Mouse (Mus musculus) hematopoietic stem cell, adult 5-6 weeks (primary cell): ENCODE results near the gene Cep41. TPM values are rescaled to one million over a fixed set of nuclear protein-coding genes. Genes with fewer than 3 reads are reported as not detected.

Source experiments
- ATAC-seq, 2 experiments: fragments of 125-278 bp in 1 of 2; replicated peaks in 1 of 2; 2 replicates each; pipeline ENCODE4 v1.8.0; 2016 to 2017; ENCODE audit warnings: inconsistent platforms in 2 of 2, mild to moderate bottlenecking in 2 of 2, moderate number of reproducible peaks in 2 of 2, low read depth in 1 of 2, moderate TSS enrichment in 1 of 2; ENCODE audit not compliant: low FRiP score in 2 of 2, poor library complexity in 2 of 2, severe bottlenecking in 2 of 2, insufficient read depth in 1 of 2, low TSS enrichment in 1 of 2
- total RNA-seq: library from RNA; stranded (forward); fragments of 172-1452, 232-1000 nt; gene quantifications from 2 replicates; pipeline ENCODE4 v1.2.3, GENCODE M21; 2017

The Cep41 gene
- total RNA-seq, 1 experiment from 2014 or later: 16.6 TPM

DNA sequence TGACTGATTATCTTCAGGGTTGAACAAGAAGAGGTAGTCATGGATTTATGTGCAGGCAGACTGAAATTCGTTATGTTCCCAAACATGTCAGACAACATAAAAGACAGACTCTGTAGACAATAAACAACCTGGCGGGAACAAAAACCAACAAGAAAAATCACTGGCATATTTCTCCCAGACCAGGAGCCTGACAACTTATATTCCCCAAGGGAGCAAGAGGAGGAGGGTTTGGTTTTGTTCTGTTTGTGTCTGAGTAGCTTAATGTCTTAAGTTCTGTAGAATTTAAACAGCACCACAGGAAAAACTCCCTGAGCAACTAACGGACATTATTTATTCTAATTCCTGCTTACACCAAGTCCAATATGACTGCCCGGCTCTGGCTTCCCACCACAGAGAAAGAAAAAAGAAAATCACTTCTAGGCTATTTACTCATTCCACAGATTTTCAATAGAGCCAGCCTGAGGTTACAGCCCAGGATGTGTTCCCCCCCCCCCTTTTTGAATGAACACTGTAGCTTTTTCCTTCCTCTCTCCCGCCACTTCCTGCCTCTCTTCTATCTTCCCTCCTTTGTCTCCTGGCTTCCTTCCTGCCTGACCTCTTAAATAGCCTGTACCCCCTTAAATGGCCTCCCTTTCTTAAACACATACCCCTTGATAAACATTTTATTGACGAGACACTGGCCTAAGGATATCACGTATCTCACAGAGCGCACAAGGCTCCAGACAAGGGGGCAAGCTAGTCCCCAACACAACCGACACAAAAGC lies 40.9 kb downstream of the Cep41 start:
- no peak for ATAC-seq

- ATAC-seq: no peak
These were observed 43.8 kb downstream of the Cep41 start for GRCm38 (mm10) chr6:30649651-30650296.

DNA sequence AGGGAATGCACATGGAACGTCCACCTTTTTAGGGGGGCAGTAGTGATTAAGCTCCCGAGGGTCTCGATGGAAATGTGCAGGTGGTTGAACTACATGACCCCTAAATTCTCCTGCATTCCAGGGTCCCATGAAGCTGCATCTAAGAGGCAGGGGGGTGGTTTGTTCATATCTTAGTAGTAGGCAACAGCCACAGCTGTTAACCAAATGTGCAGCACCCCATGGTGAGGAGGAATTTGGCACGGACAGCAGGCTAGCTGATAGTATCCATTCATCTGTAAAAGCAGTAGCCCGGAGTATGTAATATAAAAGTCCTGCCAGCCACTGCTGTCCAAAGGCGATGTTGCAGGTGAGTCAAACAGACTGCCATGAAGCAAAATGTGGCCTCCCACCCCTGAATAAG lies 48.2 kb downstream of the Cep41 start:
- ATAC-seq: no peak

DNA sequence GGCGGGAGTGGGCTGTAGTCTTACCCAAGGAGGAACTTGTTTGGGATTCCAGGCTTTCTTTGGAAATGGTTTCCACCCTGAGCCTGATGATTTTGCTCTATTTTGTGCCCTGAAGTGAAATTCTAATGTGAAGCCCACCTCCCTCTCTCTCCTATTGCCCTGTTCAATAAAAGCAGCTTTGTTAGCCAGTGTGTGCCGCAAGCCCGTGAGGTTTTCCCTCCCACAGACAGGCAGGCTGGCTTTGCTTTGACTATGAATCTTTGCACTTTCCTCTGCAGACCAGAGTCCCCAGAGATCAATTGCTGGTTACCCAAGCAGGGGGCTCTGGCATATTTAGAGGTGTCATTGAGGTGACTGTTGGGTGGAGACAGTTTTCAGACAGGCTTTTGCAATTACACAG lies 49.1 kb downstream of the Cep41 start:
- no peak for ATAC-seq

DNA sequence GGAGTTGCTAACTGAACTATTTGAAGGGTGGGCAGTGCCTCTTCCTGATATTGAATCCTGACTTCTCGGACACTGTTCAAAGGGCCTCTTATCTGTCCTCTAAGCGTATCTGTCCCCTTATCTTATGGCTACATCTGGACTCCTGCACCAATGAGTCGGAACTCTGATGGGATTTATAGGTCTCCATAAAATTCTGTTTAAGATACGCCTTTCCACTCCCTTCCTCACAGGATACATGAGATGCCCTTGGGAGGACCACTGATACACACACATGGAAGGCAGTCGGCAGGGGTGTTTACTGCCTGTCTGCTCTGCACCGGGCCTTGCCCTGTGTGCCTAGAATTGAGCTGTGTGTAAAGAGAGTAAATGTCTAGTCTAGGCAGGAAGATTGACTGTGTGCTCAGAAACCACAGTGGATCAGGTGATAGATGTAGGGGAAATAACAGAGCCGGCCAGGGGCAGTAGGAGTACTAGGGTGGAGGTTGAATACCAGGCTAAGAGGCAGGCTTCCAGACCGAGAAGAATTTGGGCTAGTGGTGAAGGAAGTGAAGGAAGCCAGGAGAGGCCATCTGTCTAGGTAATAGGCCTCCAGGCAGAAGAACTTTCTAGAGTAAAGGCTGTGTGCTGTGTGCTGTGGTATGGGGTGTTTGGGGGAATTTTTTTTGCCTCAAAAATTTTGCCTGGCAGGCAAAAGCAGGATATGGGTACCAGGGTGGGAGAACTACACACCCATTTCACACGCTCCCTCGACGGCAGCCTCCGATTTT lies 49.7 kb downstream of the Cep41 start:
- ATAC-seq: peak in 1 of 2 experiments; percentile 51; a peak in 1 of 4 replicates

DNA sequence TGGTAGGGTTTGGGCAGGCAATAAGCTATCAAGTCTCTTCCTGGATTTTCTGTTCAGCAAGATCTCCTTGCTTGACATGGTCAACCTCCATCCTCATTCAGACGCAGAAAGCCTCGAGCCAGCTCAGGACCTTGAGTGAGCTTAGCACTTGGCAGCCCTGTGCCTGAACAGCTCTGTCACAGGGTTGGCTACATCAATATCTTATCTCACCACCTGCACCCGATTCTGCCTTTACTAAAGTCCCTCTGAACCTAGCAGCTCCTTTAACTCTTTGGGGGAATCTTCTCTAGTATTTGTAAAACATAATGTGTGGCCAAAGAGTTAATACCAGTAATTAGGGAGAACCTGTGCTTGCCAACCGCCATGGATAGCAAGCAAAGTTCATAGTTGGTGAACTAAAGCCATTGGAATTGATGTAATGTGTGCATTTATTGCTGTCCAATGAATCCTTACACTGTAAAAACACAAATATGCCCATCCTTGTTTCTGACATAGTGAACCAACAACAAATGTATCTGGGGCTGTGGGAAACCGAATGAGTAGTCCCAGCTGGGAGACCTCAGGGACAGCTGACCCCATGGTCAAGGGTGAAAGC lies 54.8 kb downstream of the Cep41 start, which contains the start of gene Cpa1:
Cpa1 (plus strand) TSS at position 545 of the 595 bp plus-strand sequence.
- no peak for ATAC-seq

- ATAC-seq: no peak
These were observed 57.2 kb downstream of the Cep41 start for GRCm38 (mm10) chr6:30636186-30636842.

GRCm38 (mm10) chr6:30635361-30635862 lies 58.1 kb downstream of the Cep41 start:
- ATAC-seq: no peak

GRCm38 (mm10) chr6:30629989-30630388 lies 63.6 kb downstream of the Cep41 start:
- ATAC-seq: no peak

- no peak for ATAC-seq
These were observed 65.4 kb downstream of the Cep41 start for GRCm38 (mm10) chr6:30628152-30628551.

- no peak for ATAC-seq
These were observed 68.8 kb downstream of the Cep41 start for GRCm38 (mm10) chr6:30624763-30625162.

DNA sequence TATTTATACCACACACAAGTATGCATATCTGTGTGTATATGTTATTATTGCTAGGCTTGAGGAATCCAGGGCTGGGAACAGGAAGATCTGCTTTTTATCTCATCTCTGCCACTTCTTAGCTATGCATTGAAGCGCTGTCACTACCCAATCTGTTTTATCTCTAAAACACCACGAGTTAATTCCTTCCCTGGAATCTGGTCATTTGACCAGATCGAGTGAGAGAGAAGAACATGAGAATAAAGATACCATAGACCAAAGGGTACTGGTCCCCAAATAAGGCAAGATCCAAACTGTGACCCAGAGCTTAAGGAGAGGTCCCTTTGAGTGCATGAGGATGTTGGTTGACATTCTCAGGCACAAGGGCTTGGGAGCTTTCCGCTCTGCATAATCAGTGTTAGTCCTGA lies 71.6 kb downstream of the Cep41 start:
- no peak for ATAC-seq

GRCm38 (mm10) chr6:30620994-30621393 lies 72.6 kb downstream of the Cep41 start:
- ATAC-seq: no peak

DNA sequence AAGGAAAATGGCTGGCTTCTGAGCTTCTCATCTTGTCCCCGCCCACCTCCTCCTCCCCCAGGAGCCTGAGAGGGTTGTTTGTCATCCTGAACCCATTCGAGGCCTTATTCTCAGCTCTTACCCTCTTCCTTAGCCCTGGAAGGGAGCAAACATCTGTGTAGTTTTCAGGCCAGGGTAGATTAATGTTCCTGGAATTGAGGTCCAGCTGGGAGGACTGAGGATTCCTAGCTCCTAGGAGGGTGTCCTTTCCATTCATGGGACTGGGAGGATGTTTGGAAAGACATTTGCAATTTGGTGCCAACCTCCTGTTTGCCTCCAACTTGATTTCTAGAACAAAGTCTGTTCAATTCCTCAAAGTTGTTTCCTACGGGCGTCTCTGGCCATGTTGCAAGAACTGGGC lies 73.0 kb downstream of the Cep41 start:
- no peak for ATAC-seq

DNA sequence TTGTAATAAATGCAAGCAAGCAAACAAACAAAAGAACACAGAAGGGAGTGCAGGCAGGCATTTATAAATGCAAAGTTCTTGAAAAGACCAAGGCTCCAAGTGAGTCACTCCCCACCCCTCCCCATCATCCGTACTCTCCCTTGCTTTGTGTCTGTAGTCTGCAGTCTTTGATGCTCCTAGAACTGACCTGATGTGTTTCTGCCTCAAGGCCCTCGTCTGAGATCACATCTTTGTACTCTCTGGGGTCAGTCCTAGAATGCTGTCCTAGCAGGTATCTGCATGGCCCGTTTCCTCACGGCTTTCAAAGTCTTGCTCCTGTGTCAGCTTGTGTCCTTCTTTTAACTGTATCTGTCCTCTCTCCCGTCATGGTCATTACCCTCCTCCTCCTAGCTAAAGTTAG lies 73.9 kb downstream of the Cep41 start:
- no peak for ATAC-seq

GRCm38 (mm10) chr6:30618735-30619134 lies 74.8 kb downstream of the Cep41 start:
- ATAC-seq: no peak

DNA sequence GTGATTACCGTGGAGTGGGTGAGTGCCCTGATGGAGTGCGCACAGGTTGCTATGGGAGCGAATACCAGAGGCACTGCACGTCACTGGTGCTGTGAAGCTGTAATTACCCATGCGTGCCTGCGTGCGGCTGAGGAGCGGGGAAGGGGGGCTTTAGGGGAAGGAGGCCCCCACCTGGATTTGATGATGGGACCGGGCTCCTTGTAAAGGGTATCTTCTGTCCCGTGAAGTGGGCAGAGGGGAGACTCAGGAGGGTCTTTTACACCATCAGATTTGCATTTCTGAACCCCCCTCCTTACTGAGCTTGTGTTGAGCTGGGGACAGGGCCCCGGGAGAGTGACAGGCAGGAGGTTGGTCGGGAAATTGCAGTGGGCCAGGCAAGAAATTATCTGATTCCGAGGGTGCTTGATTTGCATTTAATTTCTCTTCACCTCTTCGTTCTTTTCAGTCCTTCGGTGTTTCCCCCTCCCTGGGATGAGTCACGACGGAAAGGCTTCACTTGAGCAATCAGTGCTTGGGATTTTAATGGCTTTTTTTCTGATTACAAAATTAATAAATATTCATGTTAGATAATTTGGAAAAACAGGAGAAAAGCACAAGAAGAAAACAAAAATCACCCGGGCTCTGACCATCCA lies 75.5 kb downstream of the Cep41 start:
- peak; percentile 61 to 69 for ATAC-seq
